Mouse (Mus musculus) heart, postnatal 0 days (tissue): ENCODE data around the gene Lingo3.

Source experiments
- CTCF ChIP-seq: IDR thresholded peaks from 2 replicates; pipeline ENCODE4 v1.5.1; 2016; ENCODE audit warnings: antibody characterized with exemption, control low read depth, low read depth
- EP300 ChIP-seq: IDR thresholded peaks from 2 replicates; pipeline ENCODE4 v1.6.1; 2016; ENCODE audit warnings: antibody characterized with exemption, low read depth

DNA sequence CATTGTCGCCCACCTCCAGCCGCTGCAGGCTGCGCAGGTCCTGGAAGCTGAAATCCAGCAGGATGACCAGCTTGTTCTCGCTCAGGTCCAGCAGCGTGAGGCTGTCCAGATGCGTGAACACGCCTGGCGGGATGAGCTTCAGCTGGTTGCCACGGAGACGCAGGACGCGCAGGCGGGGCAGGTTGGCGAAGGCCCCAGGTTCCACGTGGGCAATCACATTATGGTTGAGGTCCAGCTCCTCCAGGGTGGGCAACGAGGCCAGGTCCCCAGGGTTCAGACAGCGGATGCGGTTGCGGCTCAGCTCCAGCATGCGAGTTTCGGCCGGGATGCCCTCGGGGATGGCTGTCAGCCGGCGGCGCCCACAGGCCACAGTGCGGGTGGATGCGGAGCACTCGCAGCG, 8.2 kb downstream of the Lingo3 start:
- no peak for TF ChIP-seq CTCF
- TF ChIP-seq EP300: no peak
